Mouse (Mus musculus): ENCODE data around the gene Orai2. TPM values are rescaled to one million over a fixed set of nuclear protein-coding genes. Genes with fewer than 3 reads are reported as not detected.
A peak's percentile ranks its signal among the peaks of the same experiment; 100 is the strongest.

Gene Orai2
- polyA plus RNA-seq, 1 experiment = 12.7 TPM

DNA sequence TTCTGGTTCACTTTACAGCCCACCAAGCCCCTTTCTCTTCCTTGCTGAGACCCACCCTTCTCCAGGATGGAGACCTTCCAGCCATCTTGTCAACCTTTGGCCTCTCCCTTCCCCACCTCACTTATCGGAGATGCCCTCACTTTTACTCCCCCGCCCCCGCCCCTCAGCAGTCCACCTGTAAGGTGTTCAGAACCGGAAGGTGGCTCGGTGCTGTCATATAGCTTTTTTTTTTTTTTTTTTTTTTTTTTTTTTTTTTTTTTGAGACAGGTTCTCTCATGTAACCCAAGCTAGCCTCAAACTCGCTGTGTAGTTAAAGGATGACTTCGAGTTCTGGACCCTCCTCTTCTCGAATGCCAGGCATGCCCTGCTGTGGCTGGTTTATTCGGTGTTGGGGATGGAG is 2.4 kb upstream of the Orai2 start:
- no peak overlapping the region for H3K27ac ChIP-seq (ENCODE audit: insufficient read depth, low read depth, low read length)
- DNase-seq = no peak
- no peaks in the 10 kb centered on the region for H3K36me3 ChIP-seq (ENCODE audit: control insufficient read depth, insufficient read depth, low read length)
- H3K4me3 ChIP-seq (ENCODE audit: insufficient read depth, low read depth, low read length) = no peak overlapping the region
- no peaks in the 10 kb centered on the region for H3K27me3 ChIP-seq (replicated peaks; ENCODE audit: control insufficient read depth, insufficient read depth, low read length)
- no peak for TF ChIP-seq POLR2A (IDR thresholded peaks at IDR 0.05; ENCODE audit: low read depth, low read length)
- no peak for TF ChIP-seq CTCF (conservative IDR thresholded peaks at IDR 0.05; ENCODE audit: insufficient read depth, insufficient read length, low read depth, low read length)
- peaks cover 10% of the 10 kb centered on the region for H3K4me1 ChIP-seq (ENCODE audit: control insufficient read depth, insufficient read depth, low read length)
- 75% methylated on average over 9 of the region's 9 CpGs for WGBS

DNA sequence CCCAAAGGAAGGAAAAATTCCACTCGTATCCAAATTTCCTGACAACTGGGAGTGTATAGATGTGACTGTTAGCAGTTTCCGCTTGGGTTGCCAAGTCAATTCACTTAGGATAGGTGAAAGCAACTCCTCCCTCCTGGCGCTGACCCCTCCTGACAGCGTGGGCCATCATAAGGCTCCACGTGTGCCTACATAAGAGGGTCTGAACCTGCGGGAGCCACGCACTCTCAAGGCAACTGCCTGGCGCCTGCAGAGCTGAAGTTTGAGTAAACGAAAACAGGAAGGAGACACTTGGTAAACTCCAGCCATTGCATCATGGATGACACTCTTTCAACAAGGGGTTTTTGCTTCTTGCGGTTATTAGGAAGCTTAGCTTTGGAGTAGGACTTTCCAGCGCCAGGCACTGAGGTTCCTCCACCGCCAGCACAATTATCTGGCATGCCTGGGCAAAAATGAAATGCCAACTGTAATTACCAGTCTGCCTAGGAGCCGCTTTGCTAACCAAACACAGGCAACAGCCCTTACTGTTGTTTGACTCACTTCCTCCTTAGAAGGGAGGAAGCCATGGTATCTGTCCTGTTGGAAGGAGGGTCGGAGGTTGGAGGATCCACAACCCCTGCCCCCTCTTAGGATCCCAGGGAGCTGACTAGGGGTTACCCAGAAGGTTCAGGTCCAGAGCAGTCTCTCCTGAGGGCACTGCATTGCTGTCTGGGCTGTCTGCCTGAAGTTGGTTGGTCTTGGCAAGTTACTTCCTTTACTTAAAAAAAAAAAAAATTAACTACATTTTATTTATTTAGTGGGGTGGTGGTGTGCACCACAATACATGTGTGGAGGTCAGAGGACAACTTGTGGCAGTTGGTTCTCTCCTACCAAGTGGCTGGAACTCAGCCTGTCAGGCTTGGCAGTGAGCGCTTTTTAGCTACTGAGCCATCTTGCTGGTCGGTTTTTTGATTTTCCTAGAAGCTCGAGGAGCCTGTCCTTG is 1.1 kb upstream of the Orai2 start:
- H3K27me3 ChIP-seq (replicated peaks; ENCODE audit: control insufficient read depth, insufficient read depth, low read length) = no peaks in the 10 kb centered on the region
- TF ChIP-seq POLR2A (IDR thresholded peaks at IDR 0.05; ENCODE audit: low read depth, low read length) (no peak), CTCF (conservative IDR thresholded peaks at IDR 0.05; ENCODE audit: insufficient read depth, insufficient read length, low read depth, low read length) (no peak)
- 27% methylated on average over 17 of the region's 17 CpGs for WGBS
- no peaks in the 10 kb centered on the region for H3K36me3 ChIP-seq (ENCODE audit: control insufficient read depth, insufficient read depth, low read length)
- H3K27ac ChIP-seq (ENCODE audit: insufficient read depth, low read depth, low read length) = peak overlapping the region; percentile 64; the same call in 1 of the 2 replicates
- H3K4me3 ChIP-seq (ENCODE audit: insufficient read depth, low read depth, low read length) = peak overlapping the region; percentile 36; the same call in 1 of the 2 replicates
- peaks cover 10% of the 10 kb centered on the region for H3K4me1 ChIP-seq (ENCODE audit: control insufficient read depth, insufficient read depth, low read length)
- peak; percentile 27 for DNase-seq

DNA sequence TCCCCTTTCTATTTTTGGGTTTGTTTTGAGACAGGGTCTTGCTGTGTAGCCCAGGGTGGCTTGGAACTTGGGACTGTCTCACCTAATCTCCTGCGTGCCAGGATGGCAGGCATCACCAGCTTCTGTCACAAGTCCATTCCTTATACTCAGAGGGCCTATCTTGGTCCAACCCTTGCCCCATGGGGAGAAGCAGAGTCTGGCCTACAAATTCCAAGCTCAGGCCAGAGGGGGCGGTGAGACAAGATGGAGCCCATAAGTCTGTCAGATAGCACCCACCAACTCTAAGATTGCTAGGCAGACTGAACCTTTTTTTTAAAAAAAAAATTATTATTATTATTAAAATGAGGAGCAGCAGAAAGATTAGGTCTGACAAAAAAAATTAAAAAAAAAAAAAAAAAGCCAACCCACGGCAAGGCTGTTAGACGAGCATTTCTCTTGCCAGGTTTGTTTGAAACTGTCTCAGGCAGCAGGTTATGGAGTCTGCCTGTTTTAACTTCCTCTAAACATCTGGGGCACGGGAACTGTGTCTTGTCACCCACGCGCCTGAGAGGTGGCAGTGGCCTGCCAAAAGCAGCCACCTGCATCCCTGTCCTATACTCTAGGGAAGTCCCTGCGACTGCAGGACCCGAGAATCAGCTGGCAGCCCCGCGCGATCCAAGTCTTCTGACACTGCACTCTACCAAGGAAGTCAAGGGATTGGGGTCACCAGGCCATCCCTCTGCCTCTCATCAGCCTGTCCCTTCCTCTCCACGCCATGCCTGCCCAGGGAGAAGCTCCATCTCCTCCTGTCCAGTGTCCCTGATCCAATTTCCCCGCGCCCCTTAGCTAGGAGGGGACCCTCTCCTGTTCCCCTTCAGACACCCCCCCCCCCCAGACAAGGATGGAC is 644 bp downstream of the Orai2 start:
- DNase-seq = peak; percentile 30
- H3K4me3 ChIP-seq (ENCODE audit: insufficient read depth, low read depth, low read length) = peak overlapping the region; percentile 54
- H3K27ac ChIP-seq (ENCODE audit: insufficient read depth, low read depth, low read length) = no peak overlapping the region; the same call in 1 of the 2 replicates
- H3K36me3 ChIP-seq (ENCODE audit: control insufficient read depth, insufficient read depth, low read length) = no peaks in the 10 kb centered on the region
- no peak for TF ChIP-seq CTCF (conservative IDR thresholded peaks at IDR 0.05; ENCODE audit: insufficient read depth, insufficient read length, low read depth, low read length)
- no peak for TF ChIP-seq POLR2A (IDR thresholded peaks at IDR 0.05; ENCODE audit: low read depth, low read length)
- peaks cover 10% of the 10 kb centered on the region for H3K4me1 ChIP-seq (ENCODE audit: control insufficient read depth, insufficient read depth, low read length)
- 16% methylated on average over 15 of the region's 15 CpGs for WGBS
- no peaks in the 10 kb centered on the region for H3K27me3 ChIP-seq (replicated peaks; ENCODE audit: control insufficient read depth, insufficient read depth, low read length)

DNA sequence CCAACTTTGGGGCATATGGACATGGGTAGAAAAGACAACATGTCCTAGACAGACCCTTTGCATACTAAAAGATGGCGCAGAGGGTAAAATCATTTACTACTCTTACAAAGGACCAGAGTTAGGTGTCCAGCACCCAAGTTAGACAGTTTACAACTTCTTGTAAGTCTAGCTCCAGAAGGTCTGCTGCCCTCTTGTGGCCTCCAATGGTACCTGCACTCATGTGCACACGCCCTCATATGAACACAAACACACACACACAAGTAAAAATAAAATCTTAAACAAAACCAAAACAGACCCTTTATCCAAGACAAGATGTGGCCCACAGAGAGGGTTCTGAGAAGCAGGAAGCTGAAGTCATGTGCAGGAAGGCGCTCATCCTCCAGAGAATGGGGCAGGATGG is 2.4 kb downstream of the Orai2 start:
- no peaks in the 10 kb centered on the region for H3K27me3 ChIP-seq (replicated peaks; ENCODE audit: control insufficient read depth, insufficient read depth, low read length)
- H3K27ac ChIP-seq (ENCODE audit: insufficient read depth, low read depth, low read length) = no peak overlapping the region
- peak; percentile 30; the same call in 1 of the 2 replicates for TF ChIP-seq CTCF (conservative IDR thresholded peaks at IDR 0.05; ENCODE audit: insufficient read depth, insufficient read length, low read depth, low read length)
- TF ChIP-seq POLR2A (IDR thresholded peaks at IDR 0.05; ENCODE audit: low read depth, low read length) = no peak
- DNase-seq = no peak
- WGBS = over 99% methylated on average over 3 of the region's 3 CpGs
- no peak overlapping the region for H3K4me3 ChIP-seq (ENCODE audit: insufficient read depth, low read depth, low read length)
- H3K36me3 ChIP-seq (ENCODE audit: control insufficient read depth, insufficient read depth, low read length) = no peaks in the 10 kb centered on the region
- H3K4me1 ChIP-seq (ENCODE audit: control insufficient read depth, insufficient read depth, low read length) = peaks cover 7% of the 10 kb centered on the region

DNA sequence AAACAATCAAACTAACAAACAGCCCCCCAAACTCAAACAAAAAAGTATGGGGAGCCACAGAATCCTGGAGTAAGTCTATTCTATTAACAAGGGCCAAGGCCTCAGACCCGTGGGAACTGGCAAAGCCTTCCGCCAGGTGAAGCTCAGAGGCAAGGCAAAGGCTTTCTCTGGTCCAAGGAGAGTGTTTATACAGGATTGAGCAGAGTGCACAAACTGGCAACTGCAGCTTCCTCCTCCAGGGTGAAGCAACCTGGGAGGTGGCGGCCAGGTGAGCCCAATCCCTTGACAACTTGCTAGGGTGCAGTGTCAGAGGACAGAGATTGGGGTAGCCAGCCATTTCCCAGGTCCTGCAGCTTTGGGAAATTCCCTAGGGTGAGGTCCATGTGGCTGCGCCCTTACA is 3.2 kb downstream of the Orai2 start:
- DNase-seq = no peak
- 96% methylated on average over 4 of the region's 4 CpGs for WGBS
- Histone ChIP-seq H3K27me3 (replicated peaks; ENCODE audit: control insufficient read depth, insufficient read depth, low read length) (no peaks in the 10 kb centered on the region), H3K27ac (ENCODE audit: insufficient read depth, low read depth, low read length) (no peak overlapping the region), H3K36me3 (ENCODE audit: control insufficient read depth, insufficient read depth, low read length) (no peaks in the 10 kb centered on the region), H3K4me3 (ENCODE audit: insufficient read depth, low read depth, low read length) (no peak overlapping the region), H3K4me1 (ENCODE audit: control insufficient read depth, insufficient read depth, low read length) (peaks cover 7% of the 10 kb centered on the region)
- no peak for TF ChIP-seq POLR2A (IDR thresholded peaks at IDR 0.05; ENCODE audit: low read depth, low read length)
- TF ChIP-seq CTCF (conservative IDR thresholded peaks at IDR 0.05; ENCODE audit: insufficient read depth, insufficient read length, low read depth, low read length) = no peak

DNA sequence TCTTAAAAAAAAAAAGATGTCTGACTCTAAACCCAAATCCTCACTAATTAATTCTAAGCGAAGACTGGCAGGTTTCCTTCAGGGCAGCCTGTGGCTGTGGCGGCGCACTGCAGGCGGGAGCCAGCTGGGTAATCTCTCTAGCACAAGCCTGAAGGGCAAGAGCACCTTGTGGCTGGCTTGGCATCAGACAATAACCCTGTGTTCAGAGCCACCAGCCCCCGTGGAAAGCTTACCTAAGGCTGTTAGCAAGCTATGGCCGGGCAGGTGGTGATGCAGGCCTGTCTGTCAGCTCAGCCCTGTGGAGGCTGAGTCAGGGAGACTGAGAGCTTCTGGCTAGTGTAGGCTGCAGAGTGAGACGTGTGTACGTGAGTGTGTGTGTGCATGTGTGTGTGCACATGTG is 5.3 kb downstream of the Orai2 start:
- no peak overlapping the region for H3K27ac ChIP-seq (ENCODE audit: insufficient read depth, low read depth, low read length)
- H3K27me3 ChIP-seq (replicated peaks; ENCODE audit: control insufficient read depth, insufficient read depth, low read length) = no peaks in the 10 kb centered on the region
- no peaks in the 10 kb centered on the region for H3K36me3 ChIP-seq (ENCODE audit: control insufficient read depth, insufficient read depth, low read length)
- DNase-seq = no peak
- 82% methylated on average over 8 of the region's 8 CpGs for WGBS
- no peak overlapping the region for H3K4me3 ChIP-seq (ENCODE audit: insufficient read depth, low read depth, low read length)
- H3K4me1 ChIP-seq (ENCODE audit: control insufficient read depth, insufficient read depth, low read length) = no peaks in the 10 kb centered on the region
- TF ChIP-seq CTCF (conservative IDR thresholded peaks at IDR 0.05; ENCODE audit: insufficient read depth, insufficient read length, low read depth, low read length) (no peak), POLR2A (IDR thresholded peaks at IDR 0.05; ENCODE audit: low read depth, low read length) (no peak)

Measured in kidney, adult 2 months (tissue).